Mouse (Mus musculus) heart, postnatal 25 days (tissue): ENCODE measurements at regions not wholly inside any gene's neighbourhood (a gene's known extent, or its start where the extent isn't known, plus 50 kb on each side); places are given as distances from the start of the nearest gene placed in this dataset.

ENCODE experiments used
- DNase-seq: peaks from one replicate; pipeline ENCODE4 v3.0.0; 2022; ENCODE audit warnings: low spot score
- intact Hi-C: fragments of 180-260 bp; cut with DNase I; formaldehyde crosslinking; loops from one replicate; pipeline ENCODE4 v1.15.1; 2025

DNA sequence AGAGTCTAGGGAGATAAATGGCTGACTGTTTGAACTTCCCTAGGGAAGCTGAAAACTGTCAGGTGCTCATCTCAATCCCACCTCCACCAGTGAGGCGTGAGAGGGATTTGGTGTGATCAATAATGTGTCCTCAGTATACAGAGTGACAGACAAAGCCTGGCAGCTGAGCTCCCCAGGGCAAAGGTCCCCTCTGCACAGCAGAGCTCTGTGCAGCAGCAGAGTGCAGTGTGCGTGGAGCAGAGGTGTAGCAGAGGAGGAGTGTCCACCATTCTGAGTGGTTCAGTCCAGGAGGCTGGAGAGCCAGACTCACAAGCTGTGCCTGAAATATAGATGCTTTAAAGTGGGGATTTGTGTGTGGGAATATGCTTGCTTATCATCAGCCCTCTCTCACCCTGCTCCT lies 112.8 kb upstream of the Etl4 start:
- intact Hi-C loops = no loop called here
- DNase-seq = no peak
